Mouse (Mus musculus): ENCODE data around the gene Pvr. TPM values are rescaled to one million over a fixed set of nuclear protein-coding genes. Genes with fewer than 3 reads are reported as not detected.

Pvr gene
- 1 to 10 TPM; 5.5 to 6.8 TPM for polyA plus RNA-seq (2012; fragmentation: generic; extraction: Trizol)

GRCm38 (mm10) chr7:19920506-19921261 is at the start of gene Pvr:
Gene Pvr, minus strand, starts transcription at chr7:19921160.

DNA sequence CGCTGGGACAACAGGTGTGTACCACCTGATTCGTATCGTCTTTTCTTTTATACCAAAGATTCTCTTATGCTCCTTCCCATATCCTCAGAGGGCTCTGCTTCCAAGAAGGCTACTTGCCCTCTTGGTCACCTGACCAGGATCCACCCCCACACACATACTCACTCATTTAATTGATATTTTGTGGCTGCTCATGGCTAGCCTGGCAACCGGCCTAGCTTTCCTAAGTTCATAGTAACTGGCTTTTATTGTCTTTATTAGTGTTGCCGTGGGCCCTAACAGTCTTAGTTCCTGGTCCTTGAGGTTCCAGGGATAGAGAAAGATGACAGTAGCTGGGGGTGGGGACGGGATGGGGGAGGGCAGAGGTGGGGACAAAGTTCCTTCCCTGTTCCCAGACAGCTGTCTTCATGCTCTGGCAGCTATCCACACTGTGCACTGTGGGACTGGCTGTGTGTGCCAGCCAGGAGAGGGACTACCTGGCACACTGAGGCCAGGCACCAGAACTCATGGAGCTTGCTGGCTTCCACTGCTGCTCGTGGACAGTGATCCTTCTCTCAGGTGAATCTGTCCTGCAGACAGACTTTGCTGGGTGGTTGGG is 44.1 kb upstream of the Pvr start, which contains the start of gene Ceacam20:
Gene Ceacam20 (plus strand): TSS at position 428 of the 595 bp plus-strand sequence.

GRCm38 (mm10) chr7:19950589-19950988 is 29.6 kb upstream of the Pvr start, which contains the start of gene Igsf23:
Gene Igsf23, minus strand, starts transcription at chr7:19950756.

GRCm38 (mm10) chr7:19887849-19888248 is 33.1 kb downstream of the Pvr start, which contains the start of gene Ceacam19:
Gene Ceacam19, minus strand, starts transcription at chr7:19887965.

GRCm38 (mm10) chr7:19861199-19861598 is 59.8 kb downstream of the Pvr start, which contains the start of gene Ceacam16:
Gene Ceacam16, minus strand, starts transcription at chr7:19861299.

Other genes with a start within 250 kb of the Pvr start
- gene Apoc2, start 243.2 kb downstream of the Pvr start, polyA plus RNA-seq (2012; fragmentation: generic; extraction: Trizol), result under 1 TPM in 1 of 2 experiments, not detected in 1; 0.94 TPM
- gene Gm44805, start 239.7 kb downstream of the Pvr start, polyA plus RNA-seq (2012; fragmentation: generic; extraction: Trizol), result not detected
- 1 to 10 TPM in 1 of 2 experiments, not detected in 1; 4.6 TPM for gene Apoc4, start 239.7 kb downstream of the Pvr start, polyA plus RNA-seq (2012; fragmentation: generic; extraction: Trizol)
- gene Apoc1, start 228.5 kb downstream of the Pvr start, polyA plus RNA-seq (2012; fragmentation: generic; extraction: Trizol), result 10 to 100 TPM in 1 of 2 experiments, not detected in 1; 23.3 TPM
- 10 to 100 TPM in 1 of 2 experiments, under 1 TPM in 1; 0.54 to 25.5 TPM for gene Apoe, start 222.0 kb downstream of the Pvr start, polyA plus RNA-seq (2012; fragmentation: generic; extraction: Trizol)
- 100 to 1,000 TPM in 1 of 2 experiments, 10 to 100 TPM in 1; 73.6 to 172 TPM for gene Tomm40, start 205.7 kb downstream of the Pvr start, polyA plus RNA-seq (2012; fragmentation: generic; extraction: Trizol)
- gene Nectin2, start 170.7 kb downstream of the Pvr start, polyA plus RNA-seq (2012; fragmentation: generic; extraction: Trizol), result 10 to 100 TPM; 10.7 to 22.9 TPM
- gene Bcam, start 150.1 kb downstream of the Pvr start, polyA plus RNA-seq (2012; fragmentation: generic; extraction: Trizol), result under 1 TPM; 0.04 to 0.12 TPM
- gene Cblc, start 124.4 kb downstream of the Pvr start, polyA plus RNA-seq (2012; fragmentation: generic; extraction: Trizol), result under 1 TPM in 1 of 2 experiments, not detected in 1; 0.06 TPM
- 10 to 100 TPM in 1 of 2 experiments, 1 to 10 TPM in 1; 3.7 to 20.3 TPM for gene Bcl3, start 98.4 kb downstream of the Pvr start, polyA plus RNA-seq (2012; fragmentation: generic; extraction: Trizol)
- under 1 TPM in 1 of 2 experiments, not detected in 1; 0.12 TPM for gene Gm19345, start 69.2 kb downstream of the Pvr start, polyA plus RNA-seq (2012; fragmentation: generic; extraction: Trizol)
- gene Ceacam16, start 59.9 kb downstream of the Pvr start, polyA plus RNA-seq (2012; fragmentation: generic; extraction: Trizol), result under 1 TPM in 1 of 2 experiments, not detected in 1; 0.04 TPM
- gene Ceacam19, start 33.2 kb downstream of the Pvr start, polyA plus RNA-seq (2012; fragmentation: generic; extraction: Trizol), result not detected
- under 1 TPM; 0.28 to 0.59 TPM for gene Igsf23, start 29.6 kb upstream of the Pvr start, polyA plus RNA-seq (2012; fragmentation: generic; extraction: Trizol)
- under 1 TPM in 1 of 2 experiments, not detected in 1; 0.01 TPM for gene Ceacam20, start 44.3 kb upstream of the Pvr start, polyA plus RNA-seq (2012; fragmentation: generic; extraction: Trizol)
- not detected for gene Nlrp9b, start 70.3 kb upstream of the Pvr start, polyA plus RNA-seq (2012; fragmentation: generic; extraction: Trizol)
- gene Vmn1r91, start 178.5 kb upstream of the Pvr start, polyA plus RNA-seq (2012; fragmentation: generic; extraction: Trizol), result not detected
- gene Gm16442, start 201.4 kb upstream of the Pvr start, polyA plus RNA-seq (2012; fragmentation: generic; extraction: Trizol), result not detected
- not detected for gene Vmn1r93, start 217.9 kb upstream of the Pvr start, polyA plus RNA-seq (2012; fragmentation: generic; extraction: Trizol)
- not detected for gene Vmn1r94, start 247.2 kb upstream of the Pvr start, polyA plus RNA-seq (2012; fragmentation: generic; extraction: Trizol)

Data from C3H10T1/2 (cell line).